Mouse (Mus musculus): Measurements from ENCODE around the gene Rufy2. TPM values are rescaled to one million over a fixed set of nuclear protein-coding genes. Genes with fewer than 3 reads are reported as not detected.
"Not testable (repeated sequence)": the region's sequence is repeated elsewhere in the genome, so short reads cannot be mapped to it uniquely, and the experiment has no call there.

The Rufy2 gene
- polyA plus RNA-seq, 1 experiment from 2014 or later = 32.1 TPM

DNA sequence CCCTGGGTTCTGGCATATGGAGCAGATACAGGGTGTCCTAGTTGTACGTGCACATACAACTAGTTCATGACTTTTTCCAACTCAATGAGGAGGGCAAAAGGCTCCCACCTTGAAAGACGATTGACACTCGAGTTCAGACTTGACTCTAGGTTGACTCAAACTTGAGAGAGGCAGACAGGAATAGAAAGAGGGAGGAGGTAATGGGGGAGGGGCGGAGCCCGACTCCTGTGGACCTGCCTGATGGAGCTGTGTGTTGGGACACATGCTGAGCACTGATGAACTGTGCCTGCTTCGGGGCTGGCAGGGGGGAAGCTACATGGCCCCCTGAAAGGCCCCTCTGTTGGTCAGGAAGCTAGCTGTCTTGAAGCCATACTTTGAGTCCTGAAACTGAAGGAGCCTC is 73.0 kb downstream of the Rufy2 start:
- Histone ChIP-seq H3K36me3 (no peaks in the 10 kb centered on the region), H3K4me3 (replicated peaks) (no peak overlapping the region), H3K27me3 (no peaks in the 10 kb centered on the region), H3K4me2 (no peak overlapping the region), H3K9me3 (no peaks in the 10 kb centered on the region), H3K4me1 (replicated peaks) (peaks cover 7% of the 10 kb centered on the region; the same call in 1 of the 2 replicates), H3K27ac (no peak overlapping the region), H3K9ac (replicated peaks) (no peak overlapping the region)
- ATAC-seq (ENCODE audit: insufficient number of reproducible peaks, insufficient read depth, low FRiP score, low TSS enrichment, low read depth) = no peak
- 60% methylated on average over 6 of the region's 6 CpGs for WGBS

DNA sequence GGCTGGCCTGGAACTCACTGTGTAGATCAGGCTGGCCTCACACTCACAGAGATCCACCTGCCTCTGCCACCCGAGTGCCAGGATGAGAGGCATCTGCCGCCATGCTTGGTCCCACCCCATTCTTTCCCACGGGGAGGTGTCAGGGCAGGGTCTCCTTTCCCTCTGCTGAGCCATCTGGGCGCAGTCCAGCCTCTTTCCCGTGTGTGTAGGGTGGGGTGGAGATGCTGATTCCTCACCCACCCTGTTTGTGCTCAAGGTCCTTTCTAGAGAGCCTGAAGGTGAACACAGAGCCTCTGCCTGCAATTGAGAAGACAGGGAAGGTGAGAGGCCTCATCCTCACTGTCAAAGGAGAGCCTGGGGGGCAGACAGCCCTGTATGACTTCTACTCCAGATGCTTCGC is 74.0 kb downstream of the Rufy2 start:
- H3K4me3 ChIP-seq (replicated peaks); H3K9me3 ChIP-seq; ATAC-seq (ENCODE audit: insufficient number of reproducible peaks, insufficient read depth, low FRiP score, low TSS enrichment, low read depth); H3K4me2 ChIP-seq; H3K27me3 ChIP-seq; H3K27ac ChIP-seq; H3K36me3 ChIP-seq; H3K9ac ChIP-seq (replicated peaks); H3K4me1 ChIP-seq (replicated peaks): not testable (repeated sequence)
- WGBS = 82% methylated on average over 6 of the region's 6 CpGs

DNA sequence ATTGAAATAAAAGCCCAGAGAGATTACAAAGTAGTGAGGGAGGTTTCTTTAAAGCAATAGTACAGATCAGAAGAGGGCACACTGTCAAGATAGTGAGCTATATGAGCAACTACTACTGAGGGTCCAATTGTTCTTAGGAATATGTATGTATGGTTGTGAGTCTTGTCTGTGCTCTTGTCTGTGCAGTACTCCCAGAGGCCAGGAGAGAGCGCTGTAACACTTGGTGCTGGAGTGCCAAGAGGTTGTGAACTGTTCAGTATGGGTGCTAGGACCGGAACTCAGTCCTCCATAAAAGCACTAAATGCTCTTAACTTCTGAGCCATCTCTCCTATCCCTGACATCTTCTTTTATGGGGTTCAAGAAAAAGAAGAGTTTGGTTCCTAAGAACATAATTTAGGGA is 74.6 kb downstream of the Rufy2 start:
- Histone ChIP-seq H3K9ac (replicated peaks) (no peak overlapping the region), H3K4me3 (replicated peaks) (no peak overlapping the region), H3K4me2 (no peak overlapping the region), H3K4me1 (replicated peaks) (peaks cover 7% of the 10 kb centered on the region; the same call in 1 of the 2 replicates), H3K36me3 (no peaks in the 10 kb centered on the region), H3K9me3 (no peaks in the 10 kb centered on the region), H3K27ac (no peak overlapping the region), H3K27me3 (no peaks in the 10 kb centered on the region)
- ATAC-seq (ENCODE audit: insufficient number of reproducible peaks, insufficient read depth, low FRiP score, low TSS enrichment, low read depth) = no peak
- WGBS = 68% methylated on average over 2 of the region's 2 CpGs

DNA sequence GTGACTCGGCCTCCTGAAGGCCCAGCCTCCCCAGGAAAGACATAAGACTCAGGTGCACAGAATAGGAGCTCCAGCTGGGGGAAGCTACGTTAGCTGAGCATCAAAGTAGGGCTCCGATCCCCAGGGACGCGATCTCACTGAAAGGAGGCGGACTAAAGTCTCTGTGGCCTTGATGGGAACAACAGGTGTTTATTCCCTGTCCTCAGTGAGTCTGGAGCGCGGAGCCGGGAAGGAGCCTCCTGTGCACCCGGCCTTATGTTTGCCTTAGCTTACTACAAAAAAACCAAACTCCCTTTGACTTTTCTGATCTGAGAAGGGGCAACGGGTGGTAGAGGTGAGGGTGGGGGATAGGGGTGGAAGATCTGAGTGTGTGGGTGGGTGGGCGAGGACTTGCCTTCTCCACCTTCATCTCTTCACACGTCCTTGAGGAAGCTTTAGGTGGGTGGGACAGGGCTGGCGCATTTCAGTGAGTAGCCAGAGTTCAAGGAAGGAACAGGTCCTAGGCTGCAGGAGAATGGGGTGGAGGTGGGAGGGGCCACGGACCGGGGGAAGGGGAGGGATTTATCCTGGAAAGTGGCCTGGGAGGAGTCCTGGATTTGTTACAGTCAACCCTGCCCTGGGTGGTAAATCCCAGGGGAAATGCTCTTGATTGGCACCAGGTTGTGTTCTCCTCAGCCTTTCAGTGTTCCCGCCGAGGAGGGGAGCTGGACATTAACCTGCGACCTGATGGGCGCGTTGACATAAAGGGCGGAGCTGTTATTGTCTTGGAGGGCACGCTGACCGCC is 77.1 kb downstream of the Rufy2 start:
- Histone ChIP-seq H3K9me3 (no peaks in the 10 kb centered on the region), H3K36me3 (no peaks in the 10 kb centered on the region), H3K4me3 (replicated peaks) (no peak overlapping the region), H3K4me2 (peak overlapping the region; percentile 28), H3K27me3 (no peaks in the 10 kb centered on the region), H3K27ac (0 out of 2 replicates have a peak overlapping the region, but pooled peaks have one; percentile 17), H3K4me1 (replicated peaks) (peaks cover 7% of the 10 kb centered on the region; the same call in 1 of the 2 replicates), H3K9ac (replicated peaks) (no peak overlapping the region)
- WGBS = 31% methylated on average over 24 of the region's 24 CpGs
- ATAC-seq (ENCODE audit: insufficient number of reproducible peaks, insufficient read depth, low FRiP score, low TSS enrichment, low read depth) = no peak

DNA sequence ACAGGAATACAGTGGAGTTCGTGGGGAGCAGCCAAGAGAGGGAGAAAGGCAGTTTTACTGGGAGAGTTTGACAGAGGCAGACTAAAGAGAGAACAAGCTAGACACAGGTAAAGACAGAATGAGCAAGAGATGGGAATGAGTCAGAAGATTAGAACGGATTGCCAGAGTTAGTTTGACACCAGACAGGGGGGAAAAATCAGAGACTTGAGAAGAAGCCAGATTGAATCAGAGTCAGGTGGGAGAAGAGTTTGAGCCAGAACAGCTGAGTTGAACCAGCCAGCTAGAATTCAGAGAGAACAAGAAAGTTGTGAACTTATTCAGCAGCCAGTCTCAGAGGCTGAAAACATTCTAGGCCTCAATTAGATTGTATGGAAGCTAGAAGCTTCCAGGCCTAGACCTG is 79.8 kb downstream of the Rufy2 start, which contains the start of gene Pbld1:
Gene Pbld1 (plus strand): TSS at position 301 of the 400 bp plus-strand sequence.
- Histone ChIP-seq H3K36me3 (no peaks in the 10 kb centered on the region), H3K27me3 (no peaks in the 10 kb centered on the region), H3K27ac (no peak within 1 kb of the TSS), H3K4me1 (replicated peaks) (peaks cover 4% of the 10 kb centered on the region; the same call in 1 of the 2 replicates), H3K4me3 (replicated peaks) (no peak within 1 kb of the TSS), H3K4me2 (no peak within 1 kb of the TSS), H3K9ac (replicated peaks) (no peak within 1 kb of the TSS), H3K9me3 (no peaks in the 10 kb centered on the region)
- no peak for ATAC-seq (ENCODE audit: insufficient number of reproducible peaks, insufficient read depth, low FRiP score, low TSS enrichment, low read depth)
- WGBS = 83% methylated on average over 2 of the region's 2 CpGs

DNA sequence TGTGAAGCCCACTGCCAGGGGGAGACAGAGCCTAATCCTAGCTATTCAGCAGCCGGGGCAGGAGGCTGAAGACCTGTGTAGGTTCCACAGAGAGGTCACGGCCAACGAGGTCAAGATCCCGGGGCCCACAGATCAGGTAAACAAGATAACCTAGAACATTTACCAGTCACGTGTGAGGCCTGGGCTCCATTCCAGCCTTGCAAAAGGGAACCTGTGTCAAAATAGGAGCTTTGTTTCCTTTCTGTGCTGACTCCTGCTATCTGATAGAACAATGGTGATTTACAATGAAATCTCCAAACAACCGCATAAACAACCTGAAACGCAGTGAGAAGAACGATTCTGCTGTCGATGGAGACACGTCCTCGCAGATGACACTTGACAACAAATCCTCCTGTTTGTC is 80.4 kb downstream of the Rufy2 start:
- ATAC-seq (ENCODE audit: insufficient number of reproducible peaks, insufficient read depth, low FRiP score, low TSS enrichment, low read depth) = no peak
- no peaks in the 10 kb centered on the region for H3K36me3 ChIP-seq
- no peaks in the 10 kb centered on the region for H3K27me3 ChIP-seq
- peaks cover 4% of the 10 kb centered on the region; the same call in 1 of the 2 replicates for H3K4me1 ChIP-seq (replicated peaks)
- 71% methylated on average over 11 of the region's 11 CpGs for WGBS
- no peak overlapping the region for H3K27ac ChIP-seq
- no peak overlapping the region for H3K4me2 ChIP-seq
- H3K9me3 ChIP-seq = no peaks in the 10 kb centered on the region
- no peak overlapping the region for H3K4me3 ChIP-seq (replicated peaks)
- H3K9ac ChIP-seq (replicated peaks) = no peak overlapping the region

DNA sequence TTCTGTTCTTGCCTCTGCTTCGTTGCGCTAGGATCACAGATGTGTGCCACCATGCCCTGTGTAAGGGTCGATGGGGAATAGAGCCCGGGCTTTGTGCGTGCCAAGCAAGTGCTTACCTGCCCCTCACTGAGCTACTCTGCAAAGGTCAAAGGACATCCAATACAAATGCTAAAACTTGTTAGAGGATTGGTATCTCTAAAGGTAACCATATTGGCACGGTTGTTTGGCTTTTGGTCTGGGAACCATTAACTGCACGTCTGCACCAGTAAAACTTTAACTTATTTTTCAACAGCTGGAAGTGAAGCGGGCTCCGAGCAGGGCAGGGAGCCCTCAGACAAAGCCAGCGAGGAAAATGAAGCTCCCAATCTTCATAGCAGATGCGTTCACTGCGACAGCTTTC is 81.2 kb downstream of the Rufy2 start:
- no peaks in the 10 kb centered on the region for H3K36me3 ChIP-seq
- H3K4me2 ChIP-seq = no peak overlapping the region
- H3K9ac ChIP-seq (replicated peaks) = no peak overlapping the region
- H3K4me3 ChIP-seq (replicated peaks) = no peak overlapping the region
- H3K9me3 ChIP-seq = no peaks in the 10 kb centered on the region
- ATAC-seq (ENCODE audit: insufficient number of reproducible peaks, insufficient read depth, low FRiP score, low TSS enrichment, low read depth) = no peak
- no peak overlapping the region for H3K27ac ChIP-seq
- H3K27me3 ChIP-seq = 0 out of 2 replicates have a peak, but pooled peaks cover 1% of the 10 kb centered on the region
- H3K4me1 ChIP-seq (replicated peaks) = peaks cover 4% of the 10 kb centered on the region; the same call in 1 of the 2 replicates
- WGBS = 68% methylated on average over 12 of the region's 12 CpGs

DNA sequence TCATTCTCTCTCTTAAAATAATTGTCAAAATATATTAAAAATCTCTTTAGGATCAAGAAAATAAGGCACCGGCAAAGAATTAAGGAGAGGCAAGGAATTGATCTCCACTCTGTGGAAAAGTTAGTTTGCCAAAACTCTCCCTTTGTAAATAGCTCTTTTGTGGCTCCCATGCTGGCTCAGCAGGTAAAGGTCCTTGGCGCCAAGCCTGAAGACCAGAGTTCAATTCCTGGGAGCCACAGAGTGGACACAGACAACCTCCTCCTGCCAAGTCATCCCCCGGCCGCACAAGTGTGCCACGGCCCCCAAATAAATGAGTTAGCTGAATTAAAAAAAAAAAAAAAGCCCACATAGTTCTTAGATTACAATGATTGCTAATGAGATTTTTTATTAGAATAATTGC is 82.7 kb downstream of the Rufy2 start:
- Histone ChIP-seq H3K4me3 (replicated peaks) (no peak overlapping the region), H3K4me1 (replicated peaks) (no peaks in the 10 kb centered on the region), H3K4me2 (no peak overlapping the region), H3K9me3 (no peaks in the 10 kb centered on the region), H3K9ac (replicated peaks) (no peak overlapping the region), H3K36me3 (no peaks in the 10 kb centered on the region), H3K27ac (no peak overlapping the region), H3K27me3 (0 out of 2 replicates have a peak, but pooled peaks cover 2% of the 10 kb centered on the region)
- WGBS = 94% methylated on average over 5 of the region's 5 CpGs
- no peak for ATAC-seq (ENCODE audit: insufficient number of reproducible peaks, insufficient read depth, low FRiP score, low TSS enrichment, low read depth)

DNA sequence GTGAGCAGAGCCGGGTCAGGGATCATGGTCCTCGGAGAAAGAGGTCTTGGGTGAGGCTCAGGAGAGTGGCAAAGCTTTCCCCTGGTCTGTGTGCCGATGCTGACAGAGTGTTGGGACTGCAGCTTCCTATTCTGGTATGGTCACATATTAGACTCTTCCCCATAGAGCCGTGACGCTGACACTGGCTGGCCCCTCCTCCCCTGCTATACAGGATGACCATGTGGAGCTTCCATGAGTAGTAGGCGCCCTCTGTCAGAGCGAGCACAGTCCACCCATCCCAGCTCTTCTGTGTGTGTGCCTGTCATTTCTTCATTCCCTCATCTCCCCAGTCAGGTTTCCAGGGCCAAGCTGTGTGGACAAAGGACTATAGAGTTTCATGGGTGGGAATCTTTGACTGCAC is 83.3 kb downstream of the Rufy2 start:
- Histone ChIP-seq H3K36me3 (no peaks in the 10 kb centered on the region), H3K4me1 (replicated peaks) (no peaks in the 10 kb centered on the region), H3K9me3 (no peaks in the 10 kb centered on the region), H3K27ac (no peak overlapping the region), H3K27me3 (0 out of 2 replicates have a peak, but pooled peaks cover 2% of the 10 kb centered on the region), H3K4me3 (replicated peaks) (no peak overlapping the region), H3K9ac (replicated peaks) (no peak overlapping the region), H3K4me2 (no peak overlapping the region)
- 81% methylated on average over 7 of the region's 7 CpGs for WGBS
- no peak for ATAC-seq (ENCODE audit: insufficient number of reproducible peaks, insufficient read depth, low FRiP score, low TSS enrichment, low read depth)

DNA sequence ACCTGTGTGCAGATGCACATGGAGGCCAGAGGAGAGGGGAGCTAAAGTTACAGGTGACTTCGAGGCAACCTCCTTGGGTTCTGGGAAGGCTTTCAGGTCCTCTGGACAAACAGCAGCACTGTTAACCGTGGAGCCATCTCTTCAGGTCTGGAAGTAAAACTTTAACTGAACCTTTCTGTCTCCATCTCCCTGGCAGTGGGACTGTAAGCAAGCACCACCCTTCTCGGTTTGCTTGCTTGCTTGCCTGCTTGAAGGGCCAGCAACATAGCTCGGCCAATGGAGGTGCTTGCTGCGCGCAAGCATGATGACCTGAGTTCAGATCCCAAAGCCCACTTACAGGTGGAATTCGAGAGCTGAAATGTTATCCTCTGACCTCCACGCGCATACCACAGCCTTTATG is 84.5 kb downstream of the Rufy2 start:
- Histone ChIP-seq H3K9me3 (no peaks in the 10 kb centered on the region), H3K4me2 (no peak overlapping the region), H3K27me3 (0 out of 2 replicates have a peak, but pooled peaks cover 2% of the 10 kb centered on the region), H3K36me3 (no peaks in the 10 kb centered on the region), H3K4me1 (replicated peaks) (no peaks in the 10 kb centered on the region), H3K27ac (no peak overlapping the region), H3K4me3 (replicated peaks) (no peak overlapping the region), H3K9ac (replicated peaks) (no peak overlapping the region)
- no peak for ATAC-seq (ENCODE audit: insufficient number of reproducible peaks, insufficient read depth, low FRiP score, low TSS enrichment, low read depth)
- 81% methylated on average over 9 of the region's 9 CpGs for WGBS

DNA sequence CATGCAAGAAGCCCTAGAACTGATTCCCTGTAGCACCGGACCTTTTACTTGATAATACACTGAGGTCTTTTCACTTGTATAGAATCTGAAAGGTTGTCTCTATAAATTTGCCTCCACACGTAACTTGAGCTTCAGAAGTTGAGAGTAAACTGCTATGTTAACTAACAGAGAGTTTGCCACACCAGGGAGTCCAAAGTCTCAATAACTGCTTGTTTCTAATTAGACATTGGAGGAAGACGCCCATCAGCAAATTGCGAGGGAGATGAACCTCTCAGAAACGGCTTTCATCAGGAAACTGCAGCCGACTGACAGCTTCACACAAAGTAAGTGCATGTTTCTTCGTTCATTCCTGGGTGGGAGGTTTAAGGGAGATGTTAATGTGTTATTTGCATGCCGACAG is 85.5 kb downstream of the Rufy2 start:
- Histone ChIP-seq H3K4me3 (replicated peaks) (no peak overlapping the region), H3K4me1 (replicated peaks) (no peaks in the 10 kb centered on the region), H3K27ac (no peak overlapping the region), H3K9ac (replicated peaks) (no peak overlapping the region), H3K4me2 (no peak overlapping the region), H3K36me3 (no peaks in the 10 kb centered on the region), H3K9me3 (no peaks in the 10 kb centered on the region), H3K27me3 (0 out of 2 replicates have a peak, but pooled peaks cover 2% of the 10 kb centered on the region)
- no peak for ATAC-seq (ENCODE audit: insufficient number of reproducible peaks, insufficient read depth, low FRiP score, low TSS enrichment, low read depth)
- 54% methylated on average over 8 of the region's 8 CpGs for WGBS

All from limb, embryonic 12.5 days (tissue).